9 mouse cellular contexts compared by ENCODE assay signal in the genomic region with DNA sequence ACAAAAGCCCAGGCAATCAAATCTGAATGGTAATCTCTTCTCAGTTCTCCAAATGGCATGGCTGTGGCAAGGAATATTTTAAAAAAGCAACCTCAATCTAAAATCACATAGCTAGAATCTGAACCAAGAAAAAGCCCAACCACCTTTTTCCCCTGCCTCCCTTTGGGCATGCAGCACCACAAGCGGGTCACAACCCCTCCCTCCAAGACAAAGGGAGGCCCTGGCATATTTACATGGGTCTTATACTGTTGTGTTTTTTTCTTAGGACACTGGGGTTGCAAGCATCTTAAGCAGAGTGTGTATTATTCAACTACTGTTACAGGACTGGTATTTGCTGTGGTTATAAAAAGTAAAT. TPM values are rescaled to one million over a fixed set of nuclear protein-coding genes. Genes with fewer than 3 reads are reported as not detected.
DNase-seq lines count a peak whose midpoint lies in the region; ATAC-seq and TF ChIP-seq lines count a peak whose summit lies in the region.
"Had no signal": no experiment of that assay in that cellular context is flagged by ENCODE, and none has a peak within 500 bp of the region (broad histone marks: within the 10 kb centered on the region; RNA-seq: fewer than 3 reads in every experiment).

No protein-coding gene starts in this region.

- peak overlapping the region; percentile 63 for H3K27ac ChIP-seq in embryonic fibroblast, embryonic 13.5 days (ENCODE audit: insufficient read depth, low read length)
- peak overlapping the region; percentile 59 for H3K27ac ChIP-seq in hindbrain, embryonic 16.5 days (ENCODE audit: low read depth, low read length)
- no peak overlapping the region for H3K27ac ChIP-seq in midbrain, embryonic 14.5 days (replicated peaks; ENCODE audit: low read depth, low read length)

- ATAC-seq in hindbrain, embryonic 16.5 days: no peak
- ATAC-seq in midbrain, embryonic 14.5 days (ENCODE audit: low FRiP score, low TSS enrichment): no peak
- no peak for ATAC-seq in megakaryocyte progenitor cell, adult 5-6 weeks (replicated peaks; ENCODE audit: poor library complexity)

- no peak for TF ChIP-seq POLR2A in embryonic fibroblast, embryonic 13.5 days (IDR thresholded peaks at IDR 0.05; ENCODE audit: low read depth, low read length)

- no peak overlapping the region for H3K4me3 ChIP-seq in embryonic fibroblast, embryonic 13.5 days (ENCODE audit: insufficient read depth, low read length)
- H3K4me3 ChIP-seq in hindbrain, embryonic 16.5 days (ENCODE audit: low read length): no peak overlapping the region
- H3K4me3 ChIP-seq in midbrain, embryonic 14.5 days (replicated peaks; ENCODE audit: low read depth, low read length): no peak overlapping the region

- peaks cover 4% of the 10 kb centered on the region; the same call in 1 of the 2 replicates for H3K4me1 ChIP-seq in embryonic fibroblast, embryonic 13.5 days (ENCODE audit: control insufficient read depth, insufficient read depth, low read length)
- H3K4me1 ChIP-seq in hindbrain, embryonic 16.5 days (ENCODE audit: control insufficient read depth, insufficient read depth, low read depth, low read length): no peaks in the 10 kb centered on the region
- no peaks in the 10 kb centered on the region for H3K4me1 ChIP-seq in midbrain, embryonic 14.5 days (ENCODE audit: control insufficient read depth, insufficient read depth, low read length)

- DNase-seq in kidney, adult 9 months: peak; percentile 73
- no peak for DNase-seq in kidney, adult 11 months
- DNase-seq in midbrain, embryonic 14.5 days: peak; percentile 65
- DNase-seq in thymus, postnatal 0 days (ENCODE audit: low spot score): no peak
- DNase-seq in urinary bladder, postnatal 25 days (ENCODE audit: low spot score): no peak

- peaks cover 39% of the 10 kb centered on the region for H3K36me3 ChIP-seq in hindbrain, embryonic 16.5 days (ENCODE audit: control insufficient read depth, insufficient read depth, low read length)
- H3K36me3 ChIP-seq in midbrain, embryonic 14.5 days (ENCODE audit: control insufficient read depth, insufficient read depth, low read length): peaks cover 53% of the 10 kb centered on the region

- H3K4me2 ChIP-seq in hindbrain, embryonic 16.5 days (ENCODE audit: low read length): no peak overlapping the region
- no peak overlapping the region for H3K4me2 ChIP-seq in midbrain, embryonic 14.5 days (ENCODE audit: low read length)

- H3K9ac ChIP-seq in hindbrain, embryonic 16.5 days (ENCODE audit: low read depth, low read length): no peak overlapping the region
- no peak overlapping the region for H3K9ac ChIP-seq in midbrain, embryonic 14.5 days (replicated peaks; ENCODE audit: low read length)

- WGBS in hindbrain, embryonic 16.5 days: 9% methylated on average over 1 of the region's 1 CpGs
- 14% methylated on average over 1 of the region's 1 CpGs for WGBS in midbrain, embryonic 14.5 days

- no peak for TF ChIP-seq CTCF in embryonic fibroblast, embryonic 13.5 days (IDR thresholded peaks at IDR 0.05; ENCODE audit: borderline replicate concordance, insufficient read depth, low read length)

- H3K27me3 ChIP-seq in hindbrain, embryonic 16.5 days (replicated peaks; ENCODE audit: control insufficient read depth, insufficient read depth, low read length): no peaks in the 10 kb centered on the region
- no peaks in the 10 kb centered on the region for H3K27me3 ChIP-seq in midbrain, embryonic 14.5 days (ENCODE audit: control insufficient read depth, insufficient read depth, low read length)

- H3K9me3 ChIP-seq in hindbrain, embryonic 16.5 days (ENCODE audit: control insufficient read depth, low read length): no peaks in the 10 kb centered on the region
- no peaks in the 10 kb centered on the region for H3K9me3 ChIP-seq in midbrain, embryonic 14.5 days (ENCODE audit: control insufficient read depth, low read length)

RNA-seq across cellular contexts. Expression of a gene that starts 16.1 kb away (rescaled TPM):
- 227 and 261 TPM in 2 replicates for polyA plus RNA-seq in embryonic fibroblast, embryonic 13.5 days (2011; ENCODE audit: insufficient read length, low read depth, missing spikeins)
- polyA plus RNA-seq in hindbrain, embryonic 16.5 days (2015; fragmentation: Nextera tagmentation; extraction: Ambion mirVana): 380 and 432 TPM in 2 replicates
- polyA plus RNA-seq in midbrain, embryonic 14.5 days (2014; fragmentation: Nextera tagmentation; extraction: Ambion mirVana): 610 and 743 TPM in 2 replicates
- 116 and 122 TPM in 2 replicates for polyA plus RNA-seq in thymus, postnatal 0 days (2015; fragmentation: Nextera tagmentation; extraction: Ambion mirVana)
- total RNA-seq in megakaryocyte progenitor cell, adult 5-6 weeks (2015): 216 and 218 TPM in 2 replicates
- total RNA-seq in megakaryocyte progenitor cell, adult 5-6 weeks (2017): 129 and 141 TPM in 2 replicates

RNA-seq across cellular contexts. Expression of a gene that starts 58.3 kb away (rescaled TPM):
- not detected in 2 replicates for polyA plus RNA-seq in embryonic fibroblast, embryonic 13.5 days (2011; ENCODE audit: insufficient read length, low read depth, missing spikeins)
- not detected in 2 replicates for polyA plus RNA-seq in hindbrain, embryonic 16.5 days (2015; fragmentation: Nextera tagmentation; extraction: Ambion mirVana)
- not detected in 2 replicates for polyA plus RNA-seq in midbrain, embryonic 14.5 days (2014; fragmentation: Nextera tagmentation; extraction: Ambion mirVana)
- polyA plus RNA-seq in thymus, postnatal 0 days (2015; fragmentation: Nextera tagmentation; extraction: Ambion mirVana): 0.20 TPM in 1 of 2 replicates, not detected in the other
- not detected in 2 replicates for total RNA-seq in megakaryocyte progenitor cell, adult 5-6 weeks (2015)
- total RNA-seq in megakaryocyte progenitor cell, adult 5-6 weeks (2017): not detected in 2 replicates
- total RNA-seq: ES-E14 had no signal

Comparison
In these comparisons a context has a peak if more than half of its experiments do, and no peak if none do; other contexts are left out.
1. DNase-seq: peak in kidney, adult 9 months (single experiment) and midbrain, embryonic 14.5 days (single experiment); none in kidney, adult 11 months (single experiment), thymus, postnatal 0 days (single experiment) and urinary bladder, postnatal 25 days (single experiment).